Mouse (Mus musculus): ENCODE measurements around the gene Cfap58. TPM values are rescaled to one million over a fixed set of nuclear protein-coding genes. Genes with fewer than 3 reads are reported as not detected.

Cfap58 gene
- polyA plus RNA-seq, 1 experiment from 2014 or later: 0.04 TPM

- no peak overlapping the region for H3K4me3 ChIP-seq (ENCODE audit: low read depth, low read length)
- H3K36me3 ChIP-seq (ENCODE audit: control insufficient read depth, insufficient read depth, low read length): no peaks in the 10 kb centered on the region; the same call in 1 of the 2 replicates
- peaks cover 23% of the 10 kb centered on the region for H3K4me1 ChIP-seq (replicated peaks; ENCODE audit: control insufficient read depth, insufficient read depth, low read length)
- no peak for DNase-seq (ENCODE audit: low spot score)
- H3K9me3 ChIP-seq (ENCODE audit: control insufficient read depth, low read length): no peaks in the 10 kb centered on the region
- H3K27me3 ChIP-seq (replicated peaks; ENCODE audit: control insufficient read depth, insufficient read depth, low read length): no peaks in the 10 kb centered on the region
- no peak for ATAC-seq (replicated peaks; ENCODE audit: low FRiP score)
- no peak overlapping the region for H3K4me2 ChIP-seq
- H3K27ac ChIP-seq (ENCODE audit: low read depth, low read length): no peak overlapping the region
- no peak overlapping the region for H3K9ac ChIP-seq (ENCODE audit: low read depth, low read length)
- WGBS: 75% methylated on average over 4 of the region's 4 CpGs
Observed at GRCm38 (mm10) chr19:47910751-47911150, 26.7 kb upstream of the Cfap58 start.

GRCm38 (mm10) chr19:47913344-47913743 is 24.1 kb upstream of the Cfap58 start:
- Histone ChIP-seq H3K4me2 (no peak overlapping the region), H3K36me3 (ENCODE audit: control insufficient read depth, insufficient read depth, low read length) (no peaks in the 10 kb centered on the region; the same call in 1 of the 2 replicates), H3K4me1 (replicated peaks; ENCODE audit: control insufficient read depth, insufficient read depth, low read length) (peaks cover 33% of the 10 kb centered on the region), H3K4me3 (ENCODE audit: low read depth, low read length) (no peak overlapping the region), H3K27me3 (replicated peaks; ENCODE audit: control insufficient read depth, insufficient read depth, low read length) (no peaks in the 10 kb centered on the region), H3K27ac (ENCODE audit: low read depth, low read length) (no peak overlapping the region), H3K9me3 (ENCODE audit: control insufficient read depth, low read length) (no peaks in the 10 kb centered on the region), H3K9ac (ENCODE audit: low read depth, low read length) (no peak overlapping the region)
- DNase-seq (ENCODE audit: low spot score) (no peak), ATAC-seq (replicated peaks; ENCODE audit: low FRiP score) (no peak)
- 88% methylated on average over 7 of the region's 7 CpGs for WGBS

- WGBS: 83% methylated on average over 4 of the region's 4 CpGs
- Histone ChIP-seq H3K4me2 (no peak overlapping the region), H3K9me3 (ENCODE audit: control insufficient read depth, low read length) (no peaks in the 10 kb centered on the region), H3K27me3 (replicated peaks; ENCODE audit: control insufficient read depth, insufficient read depth, low read length) (no peaks in the 10 kb centered on the region), H3K4me3 (ENCODE audit: low read depth, low read length) (no peak overlapping the region), H3K4me1 (replicated peaks; ENCODE audit: control insufficient read depth, insufficient read depth, low read length) (peaks cover 25% of the 10 kb centered on the region), H3K36me3 (ENCODE audit: control insufficient read depth, insufficient read depth, low read length) (no peaks in the 10 kb centered on the region; the same call in 1 of the 2 replicates), H3K9ac (ENCODE audit: low read depth, low read length) (no peak overlapping the region), H3K27ac (ENCODE audit: low read depth, low read length) (no peak overlapping the region)
- DNase-seq (ENCODE audit: low spot score): no peak
- ATAC-seq (replicated peaks; ENCODE audit: low FRiP score): no peak
Observed at GRCm38 (mm10) chr19:47914191-47914590, 23.3 kb upstream of the Cfap58 start.

GRCm38 (mm10) chr19:47915251-47915650 is 22.2 kb upstream of the Cfap58 start:
- Histone ChIP-seq H3K9ac (ENCODE audit: low read depth, low read length) (no peak overlapping the region), H3K4me3 (ENCODE audit: low read depth, low read length) (no peak overlapping the region), H3K36me3 (ENCODE audit: control insufficient read depth, insufficient read depth, low read length) (no peaks in the 10 kb centered on the region; the same call in 1 of the 2 replicates), H3K4me1 (replicated peaks; ENCODE audit: control insufficient read depth, insufficient read depth, low read length) (peaks cover 20% of the 10 kb centered on the region), H3K4me2 (no peak overlapping the region), H3K27ac (ENCODE audit: low read depth, low read length) (no peak overlapping the region), H3K9me3 (ENCODE audit: control insufficient read depth, low read length) (no peaks in the 10 kb centered on the region), H3K27me3 (replicated peaks; ENCODE audit: control insufficient read depth, insufficient read depth, low read length) (no peaks in the 10 kb centered on the region)
- 80% methylated on average over 4 of the region's 4 CpGs for WGBS
- ATAC-seq (replicated peaks; ENCODE audit: low FRiP score): no peak
- DNase-seq (ENCODE audit: low spot score): no peak

- Histone ChIP-seq H3K27ac (ENCODE audit: low read depth, low read length) (no peak overlapping the region), H3K4me2 (peak overlapping the region; percentile 79), H3K9ac (ENCODE audit: low read depth, low read length) (no peak overlapping the region), H3K36me3 (ENCODE audit: control insufficient read depth, insufficient read depth, low read length) (no peaks in the 10 kb centered on the region; the same call in 1 of the 2 replicates), H3K9me3 (ENCODE audit: control insufficient read depth, low read length) (no peaks in the 10 kb centered on the region), H3K4me1 (replicated peaks; ENCODE audit: control insufficient read depth, insufficient read depth, low read length) (peaks cover 13% of the 10 kb centered on the region), H3K27me3 (replicated peaks; ENCODE audit: control insufficient read depth, insufficient read depth, low read length) (no peaks in the 10 kb centered on the region), H3K4me3 (ENCODE audit: low read depth, low read length) (no peak overlapping the region)
- DNase-seq (ENCODE audit: low spot score) (no peak), ATAC-seq (replicated peaks; ENCODE audit: low FRiP score) (no peak)
- 56% methylated on average over 4 of the region's 4 CpGs for WGBS
Observed at GRCm38 (mm10) chr19:47917396-47917795, 20.1 kb upstream of the Cfap58 start.

- Histone ChIP-seq H3K27me3 (replicated peaks; ENCODE audit: control insufficient read depth, insufficient read depth, low read length) (no peaks in the 10 kb centered on the region), H3K27ac (ENCODE audit: low read depth, low read length) (no peak overlapping the region), H3K4me3 (ENCODE audit: low read depth, low read length) (peak overlapping the region; percentile 84), H3K4me2 (peak overlapping the region; percentile 79), H3K4me1 (replicated peaks; ENCODE audit: control insufficient read depth, insufficient read depth, low read length) (peaks cover 13% of the 10 kb centered on the region), H3K9me3 (ENCODE audit: control insufficient read depth, low read length) (no peaks in the 10 kb centered on the region), H3K36me3 (ENCODE audit: control insufficient read depth, insufficient read depth, low read length) (no peaks in the 10 kb centered on the region; the same call in 1 of the 2 replicates), H3K9ac (ENCODE audit: low read depth, low read length) (peak overlapping the region; percentile 83)
- ATAC-seq (replicated peaks; ENCODE audit: low FRiP score): no peak
- DNase-seq (ENCODE audit: low spot score): no peak
- 27% methylated on average over 9 of the region's 9 CpGs for WGBS
Observed at GRCm38 (mm10) chr19:47918016-47918415, 19.5 kb upstream of the Cfap58 start.

- peak; percentile 51 for ATAC-seq (replicated peaks; ENCODE audit: low FRiP score)
Observed at GRCm38 (mm10) chr19:47918455-47919101, 18.9 kb upstream of the Cfap58 start.

GRCm38 (mm10) chr19:47919126-47919965 is 18.1 kb upstream of the Cfap58 start, which contains the start of the genes Cfap43 and Itprip:
Gene Cfap43 (minus strand): TSS chr19:47919287.
Gene Itprip (minus strand): TSS chr19:47919299.
- no peaks in the 10 kb centered on the region for H3K9me3 ChIP-seq (ENCODE audit: control insufficient read depth, low read length)
- H3K9ac ChIP-seq (ENCODE audit: low read depth, low read length): peak within 1 kb of the TSS; percentile 83
- H3K27me3 ChIP-seq (replicated peaks; ENCODE audit: control insufficient read depth, insufficient read depth, low read length): no peaks in the 10 kb centered on the region
- peak within 1 kb of the TSS; percentile 80 for H3K27ac ChIP-seq (ENCODE audit: low read depth, low read length)
- peaks cover 13% of the 10 kb centered on the region for H3K4me1 ChIP-seq (replicated peaks; ENCODE audit: control insufficient read depth, insufficient read depth, low read length)
- ATAC-seq (replicated peaks; ENCODE audit: low FRiP score) (peak; percentile 86), DNase-seq (ENCODE audit: low spot score) (peak; percentile 89)
- no peaks in the 10 kb centered on the region for H3K36me3 ChIP-seq (ENCODE audit: control insufficient read depth, insufficient read depth, low read length)
- under 1% methylated on average over 48 of the region's 48 CpGs for WGBS
- H3K4me3 ChIP-seq (ENCODE audit: low read depth, low read length): peak within 1 kb of the TSS; percentile 84
- peak within 1 kb of the TSS; percentile 79 for H3K4me2 ChIP-seq

More at GRCm38 (mm10) chr19:47918455-47919101, 18.9 kb upstream of the Cfap58 start:
- DNase-seq (ENCODE audit: low spot score): peak; percentile 50
- no peaks in the 10 kb centered on the region; the same call in 1 of the 2 replicates for H3K36me3 ChIP-seq (ENCODE audit: control insufficient read depth, insufficient read depth, low read length)
- H3K4me2 ChIP-seq: peak overlapping the region; percentile 79
- no peaks in the 10 kb centered on the region for H3K9me3 ChIP-seq (ENCODE audit: control insufficient read depth, low read length)
- H3K9ac ChIP-seq (ENCODE audit: low read depth, low read length): peak overlapping the region; percentile 83
- WGBS: under 1% methylated on average over 29 of the region's 29 CpGs
- peak overlapping the region; percentile 84 for H3K4me3 ChIP-seq (ENCODE audit: low read depth, low read length)
- H3K27ac ChIP-seq (ENCODE audit: low read depth, low read length): peak overlapping the region; percentile 80
- peaks cover 13% of the 10 kb centered on the region for H3K4me1 ChIP-seq (replicated peaks; ENCODE audit: control insufficient read depth, insufficient read depth, low read length)
- H3K27me3 ChIP-seq (replicated peaks; ENCODE audit: control insufficient read depth, insufficient read depth, low read length): no peaks in the 10 kb centered on the region
